Mouse (Mus musculus) lung, adult 18-20 months (tissue): ENCODE data around the gene Cdh24.

ENCODE experiments used
- DNase-seq, 2 experiments: peaks; one replicate each; pipeline ENCODE4 v3.0.0; 2022; ENCODE audit warnings: mixed read lengths in 2 of 2

The Cdh24 gene

DNA sequence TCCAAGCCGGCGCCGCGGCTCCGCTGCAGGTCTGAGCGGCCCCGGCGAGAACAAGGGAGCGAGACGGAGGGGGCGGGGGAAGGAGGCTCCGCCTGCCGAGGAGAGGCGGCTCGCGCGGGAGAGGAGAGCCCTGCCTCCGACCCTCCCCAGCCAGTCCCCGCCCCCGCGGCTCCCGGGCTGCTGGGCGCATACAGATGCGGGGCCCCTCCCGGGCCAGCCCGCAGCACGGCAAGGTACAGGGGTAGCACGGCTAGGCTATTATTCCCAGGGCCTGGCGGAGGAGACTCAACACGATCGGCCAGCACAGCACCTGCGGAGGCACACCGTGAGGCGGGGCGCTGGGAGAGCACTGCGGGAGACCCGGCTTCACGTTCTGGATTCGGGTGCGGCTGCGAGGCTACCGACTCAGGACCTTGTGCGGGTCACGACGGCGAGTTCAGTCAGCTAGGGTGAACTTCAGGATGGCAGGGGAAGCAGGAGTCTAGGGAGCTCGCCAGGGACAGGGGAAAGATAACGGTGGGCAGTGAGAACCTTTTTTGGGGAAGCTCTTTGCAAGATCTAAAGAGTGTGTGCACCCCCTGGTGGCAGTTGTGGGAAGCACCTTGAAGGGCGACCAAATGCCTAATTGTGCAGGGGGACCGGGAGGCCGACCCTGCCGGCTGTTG lies at the start of gene Cdh24:
Gene Cdh24 (minus strand): TSS at position 60 of the 665 bp plus-strand sequence.
- DNase-seq: peak; percentile 90 to 93

DNA sequence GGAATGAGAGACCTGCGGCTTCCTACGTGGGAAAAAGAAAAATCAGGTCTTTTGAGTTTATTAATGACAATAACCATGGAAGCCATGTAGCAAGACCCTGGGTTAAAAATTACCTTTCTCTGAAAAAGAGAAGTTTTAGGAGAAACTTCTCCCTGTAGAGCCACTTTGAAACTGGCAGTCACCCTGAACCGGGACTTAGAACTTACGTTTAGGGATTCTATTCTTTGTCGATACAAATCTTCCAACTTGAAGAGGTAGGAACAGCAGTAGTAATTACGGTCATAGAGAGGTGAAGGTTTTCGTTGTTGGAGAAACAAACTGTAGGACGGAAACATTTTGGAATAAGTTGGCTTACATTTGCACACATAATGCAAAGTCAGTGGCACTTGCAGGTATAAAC lies 46.1 kb upstream of the Cdh24 start:
- no peak for DNase-seq

DNA sequence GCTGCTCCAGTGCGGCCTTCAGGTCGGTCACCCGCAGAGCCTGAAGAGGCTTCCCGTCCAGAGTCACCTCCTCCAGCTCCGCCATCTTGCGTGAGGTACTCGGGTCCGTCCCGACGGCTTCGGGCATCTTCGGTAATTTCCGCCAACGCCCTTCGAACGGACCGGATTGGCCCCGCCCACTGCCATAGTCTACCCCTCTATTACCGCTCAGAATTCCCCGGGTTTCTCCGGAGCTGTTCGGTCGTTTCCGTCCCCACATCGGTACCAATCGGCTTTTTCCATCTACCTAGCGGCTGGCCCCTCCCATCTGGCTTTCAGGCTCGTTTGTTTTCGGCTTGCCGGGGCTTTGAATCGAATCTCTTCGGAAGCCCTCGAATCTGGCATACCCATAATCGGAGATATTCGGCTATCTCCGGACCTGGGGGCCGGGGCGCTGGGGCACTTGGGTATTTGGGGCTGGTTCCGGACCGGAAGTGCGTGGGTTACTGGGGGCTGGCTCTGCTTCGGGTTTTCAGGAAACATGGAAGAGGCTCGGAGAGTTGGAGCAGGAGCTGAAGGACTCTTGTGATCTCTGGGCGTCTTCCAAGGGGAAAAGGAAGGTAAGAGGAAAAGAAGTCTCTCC lies 45.5 kb upstream of the Cdh24 start, which contains the start of gene Acin1:
Gene Acin1 (minus strand): TSS at position 410 of the 622 bp plus-strand sequence.
- peak; percentile 100 for DNase-seq

DNA sequence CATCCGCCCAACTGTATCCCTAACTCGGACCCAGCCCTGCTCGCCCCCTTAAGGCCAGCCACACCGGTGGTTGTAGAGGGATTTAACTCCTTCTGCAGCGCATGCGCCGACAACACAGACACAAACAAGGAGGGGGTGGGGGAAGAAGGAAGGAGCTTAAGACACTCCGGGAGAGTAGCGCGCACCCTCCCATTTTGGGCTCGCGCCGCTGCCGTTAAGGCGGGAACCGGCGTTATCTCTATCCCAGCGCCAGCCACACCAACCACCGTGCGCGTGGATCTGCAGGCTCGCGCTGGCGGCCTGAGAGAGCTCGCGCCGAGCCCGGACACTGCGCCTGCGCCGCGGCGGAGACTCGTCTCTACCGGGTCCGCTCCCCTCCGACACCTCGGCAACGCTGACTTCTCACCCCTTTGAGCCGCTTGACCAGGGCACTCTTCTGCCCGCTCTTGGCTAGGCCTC lies 44.9 kb upstream of the Cdh24 start, which contains the start of gene 1700123O20Rik:
Gene 1700123O20Rik (plus strand): TSS at position 154 of the 459 bp plus-strand sequence.
- peak in 1 of 2 experiments; percentile 80 for DNase-seq

DNA sequence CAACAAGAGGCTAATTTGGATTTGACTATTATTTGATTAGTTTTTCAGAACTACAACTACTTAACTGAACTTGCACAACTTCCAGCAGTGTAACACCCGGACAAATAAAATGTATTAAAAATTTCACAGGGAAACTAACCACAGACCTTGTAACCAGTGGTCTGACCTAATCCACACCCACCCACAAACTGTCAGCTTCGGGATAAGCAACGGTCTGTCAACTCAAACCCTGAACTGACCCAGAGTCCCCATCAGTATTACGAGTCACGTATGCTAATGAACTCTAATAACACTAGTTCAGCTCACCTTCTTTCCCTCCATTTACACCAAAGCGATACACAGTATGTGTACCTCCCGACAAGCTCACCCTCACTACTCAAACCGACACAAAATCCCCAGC lies 44.3 kb upstream of the Cdh24 start:
- no peak for DNase-seq

DNA sequence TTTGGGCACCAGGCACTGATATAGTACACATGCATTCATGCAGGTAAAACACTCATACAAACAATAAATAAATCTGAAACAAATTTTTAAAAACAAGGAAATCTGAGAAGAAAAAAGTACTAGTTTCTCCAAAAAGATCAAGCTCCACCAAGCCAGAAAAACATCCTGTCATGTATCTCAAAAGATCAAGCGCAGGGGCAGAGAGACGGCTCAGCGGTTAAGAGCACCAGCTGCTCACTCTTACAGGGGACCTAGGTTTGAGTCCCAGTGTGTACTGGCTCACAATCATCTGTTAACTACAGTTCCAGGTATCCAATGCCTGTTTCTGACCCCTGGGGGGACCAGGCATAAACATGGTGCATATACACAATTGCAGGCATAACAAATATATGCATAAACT lies 41.2 kb upstream of the Cdh24 start:
- DNase-seq: no peak

DNA sequence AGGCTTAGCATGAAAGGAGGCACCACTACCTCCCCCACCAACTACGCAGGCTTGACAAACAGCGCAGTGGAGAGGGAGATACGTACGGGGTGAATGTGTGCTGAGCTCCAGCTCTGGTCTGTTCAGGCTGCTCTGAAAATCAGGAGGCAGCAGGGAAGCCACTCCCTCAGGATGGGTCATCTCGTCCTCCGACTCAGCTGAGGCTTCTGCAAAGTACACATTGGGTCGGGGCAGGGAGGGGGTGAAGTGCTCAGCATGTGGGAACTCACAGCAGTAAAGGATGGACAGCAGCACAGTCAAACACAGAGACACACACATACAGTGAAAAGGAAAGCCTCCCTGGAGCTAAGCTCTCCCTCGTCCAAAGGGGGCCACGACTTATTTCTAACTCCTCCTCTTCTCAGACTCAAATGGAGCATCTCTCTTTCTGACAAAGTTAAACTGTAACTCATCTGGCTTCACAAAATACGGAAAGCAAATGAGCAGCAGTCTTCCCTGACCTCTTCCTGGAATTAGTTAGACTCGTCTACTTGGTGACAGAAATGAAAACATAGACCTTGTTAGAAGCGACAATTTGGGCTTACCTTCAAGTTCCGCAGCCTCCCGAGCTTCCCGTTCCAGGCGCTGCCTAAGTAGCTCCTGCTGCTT lies 37.6 kb upstream of the Cdh24 start:
- DNase-seq: no peak

DNA sequence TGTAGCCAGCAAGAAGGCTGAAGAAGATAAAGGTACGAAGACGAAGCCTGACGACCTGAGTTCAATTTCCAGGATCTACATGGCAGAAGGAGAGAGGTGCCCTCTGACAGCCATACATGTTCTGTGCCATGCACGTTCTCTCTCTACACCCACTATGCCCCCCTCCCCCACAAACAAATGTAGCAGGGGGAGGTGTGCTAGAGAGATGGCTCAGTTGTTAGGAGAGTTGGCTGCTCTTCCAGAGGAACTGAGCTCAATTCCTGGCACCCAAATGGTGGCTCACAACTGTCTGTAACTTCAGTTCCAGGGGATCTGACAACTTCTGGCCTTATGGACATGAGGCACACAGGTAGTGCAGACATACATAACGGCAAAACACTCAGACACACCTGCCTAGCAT lies 35.1 kb upstream of the Cdh24 start:
- no peak for DNase-seq

DNA sequence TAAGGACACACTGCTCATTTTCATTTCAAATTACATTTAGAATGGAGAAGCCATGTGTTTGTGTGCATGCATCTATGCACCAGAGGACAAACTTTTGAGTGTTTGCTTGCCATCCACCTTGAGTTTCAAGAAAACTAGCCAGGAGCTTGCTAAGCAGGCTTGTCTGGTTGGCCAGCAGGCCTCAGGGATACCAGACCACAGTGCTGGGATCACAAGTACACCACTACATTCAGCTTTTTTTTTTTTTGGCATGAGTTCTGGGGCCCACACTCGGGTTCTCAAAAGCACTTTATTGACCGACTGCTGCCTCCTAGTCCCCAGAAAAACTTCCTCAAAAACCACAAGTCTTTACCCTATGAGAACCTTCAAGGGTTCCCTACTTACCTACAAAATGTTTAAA lies 33.2 kb upstream of the Cdh24 start:
- DNase-seq: peak; percentile 56 to 69

DNA sequence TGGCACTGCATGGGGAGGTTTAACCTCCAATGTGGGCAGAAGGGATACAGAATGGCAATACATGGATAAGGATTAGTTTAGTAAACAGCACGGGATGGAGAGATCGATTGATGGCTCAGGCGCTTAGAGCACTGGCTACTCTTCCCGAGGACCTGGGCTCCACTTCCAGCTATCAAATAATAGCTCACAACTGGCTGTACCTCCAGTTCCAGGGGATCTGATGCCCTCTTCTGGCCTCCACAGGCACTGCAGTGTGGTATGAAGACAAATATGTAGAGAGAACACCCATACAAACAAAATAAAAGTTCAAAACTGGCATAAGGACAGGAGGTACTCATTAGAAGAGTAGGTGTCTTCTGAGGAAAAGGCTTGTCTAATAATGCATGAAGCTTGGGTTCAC lies 28.2 kb upstream of the Cdh24 start:
- peak; percentile 55 to 62 for DNase-seq

DNA sequence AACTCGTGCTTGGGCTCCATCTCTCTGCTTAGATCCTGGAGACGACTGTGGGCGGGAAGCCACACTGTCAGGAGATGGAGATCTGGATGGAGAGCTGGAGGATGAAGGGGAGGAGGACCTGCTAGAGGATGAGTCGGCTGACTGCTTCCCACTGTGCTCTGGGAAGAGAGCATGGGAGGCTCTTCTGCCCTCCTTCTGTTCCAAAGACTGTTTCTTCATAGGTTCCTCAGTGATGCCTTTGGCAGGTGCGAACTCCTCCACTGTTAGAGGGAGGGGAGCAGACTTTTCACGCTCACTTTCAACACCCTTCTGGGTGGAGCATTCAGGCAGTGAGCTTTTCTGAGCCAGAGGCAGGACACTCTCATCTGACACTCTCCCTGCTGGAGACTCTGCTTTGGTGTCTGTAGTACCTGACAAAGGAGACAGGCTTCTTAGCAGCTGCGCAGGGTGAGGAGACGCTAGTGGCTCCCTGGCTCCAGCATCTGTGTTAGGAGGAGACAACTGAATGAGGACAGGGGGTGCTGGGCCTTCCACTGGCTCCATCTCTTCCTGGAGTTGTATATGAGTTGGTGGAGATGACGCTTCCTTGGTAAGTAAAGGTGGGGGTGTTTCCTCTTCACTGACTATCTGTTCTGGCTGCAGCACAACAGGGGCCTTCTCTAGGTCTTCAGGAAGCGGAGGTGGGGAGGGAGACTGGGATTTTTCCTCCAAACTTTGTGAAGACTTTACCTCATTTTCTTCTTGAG lies 23.5 kb upstream of the Cdh24 start:
- DNase-seq: no peak

DNA sequence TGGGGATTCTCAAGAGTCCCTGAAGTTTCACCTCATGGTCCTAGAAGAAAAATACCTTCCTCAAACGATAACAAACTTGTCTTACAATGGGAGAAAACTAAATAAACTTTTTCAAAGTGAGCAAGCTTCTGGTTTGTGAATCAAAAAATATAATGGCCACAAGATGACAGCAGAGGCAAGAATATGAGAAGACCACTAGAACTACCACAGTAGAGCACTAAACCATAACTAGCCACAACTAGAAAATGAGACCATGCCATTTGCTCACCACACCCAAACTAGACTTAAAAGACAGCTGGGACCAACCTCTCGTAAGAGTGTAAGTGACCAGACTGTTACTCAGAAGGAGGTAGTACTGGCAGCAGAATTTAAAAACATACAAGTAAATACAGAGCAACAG lies 18.8 kb upstream of the Cdh24 start:
- DNase-seq: no peak

DNA sequence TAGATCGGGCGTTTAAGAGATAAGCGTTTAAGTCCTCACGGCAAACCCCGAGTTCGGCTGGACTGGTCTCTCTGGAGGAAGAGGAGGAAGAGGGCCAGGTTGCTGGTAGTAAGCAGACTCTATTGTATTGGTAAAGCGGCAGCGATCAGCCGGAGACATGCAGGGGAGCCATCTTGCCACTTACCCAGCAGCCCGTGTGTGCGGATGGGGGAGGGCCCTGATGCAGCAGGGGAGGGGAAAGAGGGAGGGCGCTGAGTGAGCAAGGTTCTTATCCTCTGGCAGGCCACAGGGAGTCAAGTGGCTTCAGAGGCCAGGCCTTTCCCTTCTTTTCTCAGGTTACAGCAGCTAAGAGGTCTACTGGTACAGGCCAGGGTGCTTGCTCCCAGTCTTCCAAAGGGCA lies 12.3 kb upstream of the Cdh24 start:
- peak; percentile 91 to 93 for DNase-seq

DNA sequence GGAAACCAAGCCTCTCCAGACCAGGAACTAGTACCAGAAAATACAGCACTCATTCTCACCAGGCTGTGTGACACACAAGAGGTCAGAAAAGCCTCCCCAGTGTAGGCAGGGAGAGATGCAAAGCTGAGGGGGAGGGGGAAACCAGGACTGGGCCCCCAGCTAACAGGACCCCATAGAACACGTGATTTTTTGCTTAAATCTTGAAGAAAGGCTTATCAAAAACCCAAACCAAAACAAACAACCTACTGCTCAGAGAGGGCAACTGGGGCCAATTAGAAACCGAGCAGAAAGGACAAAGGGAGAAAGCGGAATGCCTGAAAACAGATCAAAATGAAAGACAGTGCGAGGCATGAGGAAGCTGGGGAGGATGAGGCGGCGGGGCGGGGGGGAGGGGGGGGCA lies 11.6 kb upstream of the Cdh24 start:
- DNase-seq: no peak

DNA sequence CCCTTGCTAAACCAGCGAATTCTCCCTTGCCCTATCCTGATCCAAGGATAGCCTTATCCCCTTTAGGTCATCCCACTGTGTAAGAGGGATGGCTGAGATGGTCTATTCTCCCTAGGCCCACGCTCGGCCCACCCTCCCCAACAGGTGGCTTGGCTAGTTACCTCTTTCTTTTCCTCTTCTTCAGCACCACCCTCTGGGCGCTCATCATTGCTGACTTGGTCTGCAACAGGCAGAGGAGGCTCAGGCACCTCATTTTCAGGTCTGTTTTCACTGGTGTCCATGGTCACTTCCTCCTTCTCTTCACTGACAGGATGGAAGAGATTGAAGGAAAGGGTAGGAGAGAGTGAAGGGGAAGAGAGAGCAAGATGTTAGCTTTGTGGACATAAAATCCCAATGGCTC lies 10.4 kb upstream of the Cdh24 start:
- DNase-seq: no peak

DNA sequence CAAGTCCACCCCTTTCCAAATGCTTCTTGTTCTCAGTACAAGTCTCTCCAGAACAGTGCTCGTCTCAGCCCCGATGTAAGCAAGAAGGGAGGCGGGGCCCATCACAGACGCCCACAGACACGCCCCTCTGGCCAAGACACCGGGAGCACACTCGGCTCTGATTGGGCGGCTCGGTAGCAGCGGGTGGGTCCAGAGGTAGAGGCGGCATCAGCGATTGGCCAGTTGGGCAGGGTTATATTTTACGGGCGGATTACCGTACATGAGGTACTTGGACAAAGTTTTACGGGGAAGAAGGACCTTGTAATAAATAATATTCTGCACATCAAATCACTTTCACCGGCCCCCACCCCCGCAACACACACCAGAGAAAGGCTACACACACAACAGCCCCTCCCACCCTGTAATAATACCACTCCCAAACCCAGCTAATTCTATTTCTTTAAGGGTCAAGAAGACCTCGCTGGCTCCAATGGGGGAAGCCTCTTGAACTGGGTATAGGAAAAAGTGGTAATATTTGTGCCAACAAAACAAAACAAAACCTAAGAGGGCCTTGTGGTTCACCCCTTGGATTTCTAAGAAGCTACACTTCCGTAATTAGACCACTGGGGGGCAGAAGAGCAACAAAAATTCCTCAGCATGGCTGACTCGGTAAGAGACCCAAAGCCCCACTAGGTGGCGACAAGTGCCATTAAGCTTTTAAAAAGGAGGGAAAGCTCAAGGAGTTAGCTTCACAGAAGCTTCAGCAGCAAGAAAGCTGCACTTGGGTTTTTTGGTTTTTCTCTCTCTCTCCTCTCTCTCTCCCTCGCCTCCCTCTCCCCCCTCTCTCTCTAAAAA lies 9.7 kb upstream of the Cdh24 start:
- peak; percentile 77 to 88 for DNase-seq

DNA sequence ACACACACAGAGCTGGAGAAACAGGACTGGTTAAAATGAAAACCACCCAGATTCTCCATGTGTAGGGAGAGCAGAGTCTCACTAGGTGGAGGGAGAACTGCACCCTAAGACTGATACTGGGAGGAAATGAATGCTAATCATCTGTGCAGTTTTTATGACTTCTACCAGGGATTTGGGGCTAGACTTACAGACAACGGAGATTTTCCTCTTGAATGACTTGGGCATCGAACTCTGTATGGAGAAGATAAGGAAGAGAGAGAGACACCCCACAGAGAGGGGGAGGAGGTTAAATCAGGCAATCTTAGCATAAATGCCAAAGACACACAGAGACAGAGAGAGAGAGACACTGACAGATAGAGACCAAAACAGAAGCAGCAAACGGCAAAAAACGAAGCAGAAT lies 6.7 kb upstream of the Cdh24 start:
- no peak for DNase-seq

DNA sequence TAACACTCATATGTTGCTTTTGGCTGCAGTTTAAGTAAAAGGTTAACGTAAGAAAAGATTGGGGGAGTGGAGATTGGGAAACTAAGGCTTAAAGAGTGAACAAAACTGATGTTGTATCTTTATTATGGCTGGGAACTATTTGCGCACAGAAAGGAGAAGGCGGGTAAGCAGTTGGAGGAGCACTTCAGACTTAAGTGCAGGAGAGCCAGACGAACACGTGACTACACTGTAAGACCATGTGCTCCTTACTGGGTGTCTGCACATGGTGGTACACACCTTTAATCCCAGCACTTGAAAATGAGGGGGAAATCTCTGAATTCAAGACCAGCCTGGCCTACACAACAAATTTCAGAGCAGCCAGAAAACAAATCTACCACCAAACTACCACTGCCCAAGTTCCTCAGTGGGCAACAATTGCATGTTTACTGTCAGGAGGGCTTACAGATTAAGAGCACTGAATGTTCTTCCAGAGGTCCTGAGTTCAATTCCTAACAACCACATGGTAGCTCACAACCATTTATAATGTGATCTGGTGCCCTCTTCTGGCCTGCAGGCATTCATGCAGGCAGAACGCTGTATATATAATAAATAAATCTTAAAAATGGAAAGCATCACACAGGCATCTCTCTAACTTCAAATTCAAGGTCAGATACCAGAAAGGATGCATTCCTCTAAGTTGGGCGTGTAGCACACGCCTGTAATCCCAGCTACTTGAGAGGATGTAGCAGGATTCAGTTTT lies 5.9 kb upstream of the Cdh24 start:
- peak; percentile 54 to 65 for DNase-seq

DNA sequence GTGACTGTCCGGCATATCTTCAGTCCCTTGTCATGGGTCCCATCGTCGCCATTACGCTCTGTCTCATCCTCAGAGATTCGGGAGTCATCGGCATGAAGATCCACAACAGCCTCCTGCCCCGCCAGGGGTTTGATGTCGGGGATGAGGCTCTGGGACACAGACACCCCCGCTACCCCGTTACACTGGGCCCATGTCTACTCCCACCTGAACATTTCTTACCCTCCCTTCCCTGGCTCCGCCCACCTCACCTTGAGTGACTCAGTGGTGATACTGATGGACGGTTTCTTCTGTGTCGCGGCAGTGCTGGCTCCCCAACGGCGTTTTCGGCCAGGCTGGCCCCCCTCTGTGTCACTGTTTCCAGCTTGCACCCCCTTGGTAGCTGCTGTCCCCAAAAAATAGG lies 5.3 kb upstream of the Cdh24 start:
- DNase-seq: no peak

DNA sequence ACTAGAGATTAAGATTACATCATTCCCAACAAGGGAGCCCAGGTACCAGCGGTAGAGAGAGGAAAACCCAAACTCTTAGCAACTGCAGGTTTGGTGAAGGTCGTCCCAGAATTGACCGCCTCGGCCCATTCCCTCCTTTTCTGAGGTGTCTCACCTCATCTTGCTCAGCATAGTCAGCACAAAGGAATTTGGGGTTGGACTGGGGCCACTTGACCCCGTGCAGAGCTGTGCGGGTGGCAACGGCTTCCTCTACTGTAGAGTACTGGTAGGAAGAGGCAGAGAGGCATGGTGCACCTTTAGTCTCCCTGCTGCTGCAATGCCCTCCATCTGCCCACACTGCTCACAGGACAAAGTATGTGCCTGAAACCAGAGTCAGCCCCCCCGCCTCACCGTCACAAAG lies 3.1 kb upstream of the Cdh24 start:
- DNase-seq: no peak

DNA sequence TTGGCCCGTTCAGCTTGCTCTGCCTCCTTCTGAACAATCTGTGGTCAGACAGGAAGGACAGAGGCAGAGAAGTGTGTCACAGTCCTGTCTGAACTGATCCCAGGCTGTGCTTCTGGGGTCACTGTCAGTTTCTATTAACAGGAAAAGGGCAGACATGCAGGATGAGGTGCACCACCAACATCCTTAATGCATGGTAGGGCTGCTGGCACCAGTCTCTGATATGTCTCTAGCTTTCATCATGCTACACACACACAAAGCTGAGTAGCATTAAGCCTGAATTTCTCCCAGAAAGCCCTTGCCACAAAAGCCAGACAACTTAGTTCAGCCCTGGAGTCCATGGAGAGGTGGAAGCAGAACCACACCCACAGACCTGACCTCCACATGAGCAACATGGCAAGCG lies 1.8 kb upstream of the Cdh24 start:
- no peak for DNase-seq
